Mouse (Mus musculus) midbrain, embryonic 15.5 days (tissue): ENCODE measurements around the gene Shisa9. TPM values are rescaled to one million over a fixed set of nuclear protein-coding genes. Genes with fewer than 3 reads are reported as not detected.

Experiments used
- ATAC-seq: fragments of 200-750 bp; cut with Nextera tagmentation; replicated peaks from 2 replicates; pipeline ENCODE4 v1.8.0; 2017; ENCODE audit warnings: moderate TSS enrichment
- H3K27ac ChIP-seq: fragments of 300-500 bp; sonication (generic); 2 replicates; pipeline ENCODE4 v1.5.1; 2015; ENCODE audit warnings: mild to moderate bottlenecking, inconsistent platforms
- H3K27me3 ChIP-seq: fragments of 300-500 bp; sonication (generic); replicated peaks from 2 replicates; pipeline ENCODE4 v1.6.1; 2015; ENCODE audit warnings: inconsistent platforms
- H3K36me3 ChIP-seq: fragments of 300-500 bp; sonication (generic); replicated peaks from 2 replicates; pipeline ENCODE4 v1.6.1; 2015; ENCODE audit warnings: inconsistent platforms
- H3K4me1 ChIP-seq: fragments of 300-500 bp; sonication (generic); 2 replicates; pipeline ENCODE4 v1.6.1; 2015; ENCODE audit warnings: inconsistent platforms
- H3K4me2 ChIP-seq: fragments of 300-500 bp; sonication (generic); 2 replicates; pipeline ENCODE4 v1.6.1; 2015; ENCODE audit warnings: inconsistent platforms, mild to moderate bottlenecking, moderate library complexity
- H3K4me3 ChIP-seq: fragments of 300-500 bp; sonication (generic); 2 replicates; pipeline ENCODE4 v1.5.1; 2015; ENCODE audit warnings: mild to moderate bottlenecking, inconsistent platforms
- H3K9ac ChIP-seq: fragments of 300-500 bp; sonication (generic); 2 replicates; pipeline ENCODE4 v1.6.1; 2015; ENCODE audit warnings: mild to moderate bottlenecking, inconsistent platforms
- H3K9me3 ChIP-seq: fragments of 300-500 bp; sonication (generic); 2 replicates; pipeline ENCODE4 v1.6.1; 2016; ENCODE audit warnings: inconsistent platforms
- WGBS: fragments of 180-500 bp; shearing (Covaris S2); methylation state at CpG from one replicate; pipeline ENCODE4 v1.1.7; 2015; ENCODE audit warnings: mixed read lengths; 5-methylcytosine and 5-hydroxymethylcytosine counted together
- polyA plus RNA-seq: library from polyadenylated mRNA; unstranded; fragments of >200 nt; fragmentation: Nextera tagmentation; extraction: Ambion mirVana; gene quantifications from 2 replicates; pipeline ENCODE4 v1.2.1, GENCODE M21; 2015

Gene Shisa9
- polyA plus RNA-seq, 1 experiment from 2014 or later = 12.4 TPM

GRCm38 (mm10) chr16:12129782-12130181, 145.9 kb downstream of the Shisa9 start:
- ATAC-seq = peak; percentile 54; the same call in 1 of the 2 replicates

GRCm38 (mm10) chr16:12146666-12147065, 162.8 kb downstream of the Shisa9 start:
- 0 out of 2 replicates have a peak, but pooled peaks have one; percentile 39 for ATAC-seq
- Histone ChIP-seq H3K4me1 (peaks cover 2% of the 10 kb centered on the region; the same call in 1 of the 2 replicates), H3K27ac (no peak overlapping the region), H3K36me3 (no peaks in the 10 kb centered on the region), H3K9me3 (no peaks in the 10 kb centered on the region), H3K9ac (no peak overlapping the region), H3K4me3 (no peak overlapping the region), H3K4me2 (no peak overlapping the region), H3K27me3 (no peaks in the 10 kb centered on the region)

More at GRCm38 (mm10) chr16:12129782-12130181, 145.9 kb downstream of the Shisa9 start:
- H3K4me1 ChIP-seq = no peaks in the 10 kb centered on the region
- WGBS = 78% methylated on average over 3 of the region's 3 CpGs
- H3K27ac ChIP-seq = no peak overlapping the region
- H3K9ac ChIP-seq = no peak overlapping the region
- H3K4me2 ChIP-seq = no peak overlapping the region
- H3K27me3 ChIP-seq = no peaks in the 10 kb centered on the region
- H3K9me3 ChIP-seq = no peaks in the 10 kb centered on the region
- no peak overlapping the region for H3K4me3 ChIP-seq
- H3K36me3 ChIP-seq = no peaks in the 10 kb centered on the region

- Histone ChIP-seq H3K9me3 (no peaks in the 10 kb centered on the region), H3K36me3 (no peaks in the 10 kb centered on the region), H3K9ac (no peak overlapping the region), H3K27me3 (no peaks in the 10 kb centered on the region), H3K27ac (no peak overlapping the region), H3K4me3 (no peak overlapping the region), H3K4me1 (peaks cover 6% of the 10 kb centered on the region; the same call in 1 of the 2 replicates), H3K4me2 (no peak overlapping the region)
- 47% methylated on average over 4 of the region's 4 CpGs for WGBS
- ATAC-seq = no peak
Observed at GRCm38 (mm10) chr16:12151986-12152385, 168.1 kb downstream of the Shisa9 start.

GRCm38 (mm10) chr16:12154476-12154875, 170.6 kb downstream of the Shisa9 start:
- Histone ChIP-seq H3K36me3 (no peaks in the 10 kb centered on the region), H3K27ac (no peak overlapping the region), H3K4me2 (no peak overlapping the region), H3K9me3 (no peaks in the 10 kb centered on the region), H3K9ac (no peak overlapping the region), H3K4me3 (no peak overlapping the region), H3K4me1 (peaks cover 6% of the 10 kb centered on the region; the same call in 1 of the 2 replicates), H3K27me3 (no peaks in the 10 kb centered on the region)
- ATAC-seq = no peak
- 49% methylated on average over 2 of the region's 2 CpGs for WGBS

- Histone ChIP-seq H3K36me3 (no peaks in the 10 kb centered on the region), H3K4me1 (no peaks in the 10 kb centered on the region), H3K4me3 (no peak overlapping the region), H3K9me3 (no peaks in the 10 kb centered on the region), H3K9ac (no peak overlapping the region), H3K4me2 (no peak overlapping the region), H3K27ac (no peak overlapping the region), H3K27me3 (no peaks in the 10 kb centered on the region)
- WGBS = 73% methylated on average over 1 of the region's 1 CpGs
- no peak for ATAC-seq
Observed at GRCm38 (mm10) chr16:12173482-12174041, 189.6 kb downstream of the Shisa9 start.

GRCm38 (mm10) chr16:12178031-12178430, 194.1 kb downstream of the Shisa9 start:
- 85% methylated on average over 2 of the region's 2 CpGs for WGBS

GRCm38 (mm10) chr16:12189739-12190138, 205.8 kb downstream of the Shisa9 start:
- no peak overlapping the region for H3K4me2 ChIP-seq
- no peak overlapping the region for H3K9ac ChIP-seq
- 80% methylated on average over 2 of the region's 2 CpGs for WGBS
- no peaks in the 10 kb centered on the region for H3K4me1 ChIP-seq
- H3K27me3 ChIP-seq = no peaks in the 10 kb centered on the region
- H3K27ac ChIP-seq = no peak overlapping the region
- ATAC-seq = no peak
- H3K9me3 ChIP-seq = no peaks in the 10 kb centered on the region
- no peaks in the 10 kb centered on the region for H3K36me3 ChIP-seq
- H3K4me3 ChIP-seq = no peak overlapping the region

More at GRCm38 (mm10) chr16:12178031-12178430, 194.1 kb downstream of the Shisa9 start:
- no peaks in the 10 kb centered on the region for H3K9me3 ChIP-seq
- H3K27ac ChIP-seq = no peak overlapping the region
- H3K9ac ChIP-seq = no peak overlapping the region
- no peaks in the 10 kb centered on the region for H3K27me3 ChIP-seq
- H3K4me3 ChIP-seq = no peak overlapping the region
- H3K36me3 ChIP-seq = no peaks in the 10 kb centered on the region
- H3K4me2 ChIP-seq = no peak overlapping the region
- no peaks in the 10 kb centered on the region for H3K4me1 ChIP-seq
- no peak for ATAC-seq

GRCm38 (mm10) chr16:12196841-12197240, 212.9 kb downstream of the Shisa9 start:
- H3K36me3 ChIP-seq = no peaks in the 10 kb centered on the region
- WGBS = 90% methylated on average over 4 of the region's 4 CpGs
- no peaks in the 10 kb centered on the region for H3K9me3 ChIP-seq
- H3K27me3 ChIP-seq = no peaks in the 10 kb centered on the region
- H3K9ac ChIP-seq = no peak overlapping the region
- no peaks in the 10 kb centered on the region for H3K4me1 ChIP-seq
- H3K4me2 ChIP-seq = no peak overlapping the region
- no peak overlapping the region for H3K4me3 ChIP-seq
- ATAC-seq = no peak
- no peak overlapping the region for H3K27ac ChIP-seq

- H3K4me1 ChIP-seq = no peaks in the 10 kb centered on the region
- ATAC-seq = no peak
- WGBS = 60% methylated on average over 5 of the region's 5 CpGs
- H3K9ac ChIP-seq = no peak overlapping the region
- no peak overlapping the region for H3K4me3 ChIP-seq
- no peaks in the 10 kb centered on the region for H3K36me3 ChIP-seq
- H3K9me3 ChIP-seq = no peaks in the 10 kb centered on the region
- no peak overlapping the region for H3K4me2 ChIP-seq
- no peak overlapping the region for H3K27ac ChIP-seq
- H3K27me3 ChIP-seq = no peaks in the 10 kb centered on the region
Observed at GRCm38 (mm10) chr16:12197611-12198010, 213.7 kb downstream of the Shisa9 start.

- no peaks in the 10 kb centered on the region for H3K9me3 ChIP-seq
- no peak overlapping the region for H3K9ac ChIP-seq
- WGBS = 26% methylated on average over 3 of the region's 3 CpGs
- no peaks in the 10 kb centered on the region for H3K27me3 ChIP-seq
- no peaks in the 10 kb centered on the region for H3K36me3 ChIP-seq
- no peak overlapping the region for H3K27ac ChIP-seq
- H3K4me3 ChIP-seq = no peak overlapping the region
- ATAC-seq = no peak
- H3K4me2 ChIP-seq = no peak overlapping the region
- H3K4me1 ChIP-seq = no peaks in the 10 kb centered on the region
Observed at GRCm38 (mm10) chr16:12201216-12201615, 217.3 kb downstream of the Shisa9 start.

- Histone ChIP-seq H3K36me3 (no peaks in the 10 kb centered on the region), H3K27ac (no peak overlapping the region)
- WGBS = 59% methylated on average over 3 of the region's 3 CpGs
Observed at GRCm38 (mm10) chr16:12202151-12202550, 218.2 kb downstream of the Shisa9 start.

GRCm38 (mm10) chr16:12203055-12203454, 219.1 kb downstream of the Shisa9 start:
- H3K4me2 ChIP-seq = no peak overlapping the region
- H3K9ac ChIP-seq = no peak overlapping the region
- H3K4me1 ChIP-seq = no peaks in the 10 kb centered on the region
- no peaks in the 10 kb centered on the region for H3K36me3 ChIP-seq
- WGBS = 89% methylated on average over 2 of the region's 2 CpGs
- no peak overlapping the region for H3K27ac ChIP-seq
- no peak overlapping the region for H3K4me3 ChIP-seq
- no peak for ATAC-seq
- H3K27me3 ChIP-seq = no peaks in the 10 kb centered on the region
- no peaks in the 10 kb centered on the region for H3K9me3 ChIP-seq

More at GRCm38 (mm10) chr16:12202151-12202550, 218.2 kb downstream of the Shisa9 start:
- Histone ChIP-seq H3K4me3 (no peak overlapping the region), H3K4me1 (no peaks in the 10 kb centered on the region), H3K27me3 (no peaks in the 10 kb centered on the region), H3K9me3 (no peaks in the 10 kb centered on the region), H3K4me2 (no peak overlapping the region), H3K9ac (no peak overlapping the region)
- no peak for ATAC-seq

- H3K27ac ChIP-seq = no peak overlapping the region
- H3K9me3 ChIP-seq = no peaks in the 10 kb centered on the region
- H3K4me3 ChIP-seq = no peak overlapping the region
- H3K4me1 ChIP-seq = no peaks in the 10 kb centered on the region
- 84% methylated on average over 2 of the region's 2 CpGs for WGBS
- H3K9ac ChIP-seq = no peak overlapping the region
- H3K4me2 ChIP-seq = no peak overlapping the region
- no peaks in the 10 kb centered on the region for H3K27me3 ChIP-seq
- ATAC-seq = no peak
- no peaks in the 10 kb centered on the region for H3K36me3 ChIP-seq
Observed at GRCm38 (mm10) chr16:12204423-12204822, 220.5 kb downstream of the Shisa9 start.
